Comparison of ENCODE assay signal across 33 mouse cellular contexts in genomic region chr10:84705234-84705633, GRCm38 (mm10). TPM values are rescaled to one million over a fixed set of nuclear protein-coding genes. Genes with fewer than 3 reads are reported as not detected.
DNase-seq lines count a peak whose midpoint lies in the region.
"Had no signal": no experiment of that assay in that cellular context is flagged by ENCODE, and none has a peak within 500 bp of the region (broad histone marks: within the 10 kb centered on the region; RNA-seq: fewer than 3 reads in every experiment).

No protein-coding gene starts in this region.

- H3K4me1 ChIP-seq in heart, embryonic 10.5 days, result peaks cover 28% of the 10 kb centered on the region
- H3K4me1 ChIP-seq: stomach, embryonic 15.5 days had no signal

- H3K4me3 ChIP-seq in heart, embryonic 10.5 days, result no peak overlapping the region
- H3K4me3 ChIP-seq: embryonic facial prominence, embryonic 10.5 days; embryonic facial prominence, embryonic 15.5 days; forebrain, embryonic 12.5 days; heart, adult 2 months; heart, embryonic 13.5 days; hindbrain, embryonic 10.5 days; hindbrain, embryonic 15.5 days; left cerebral cortex, adult 2 months; limb, embryonic 12.5 days; liver, embryonic 12.5 days; midbrain, embryonic 13.5 days; stomach, embryonic 15.5 days had no signal

- intact Hi-C loops in heart, postnatal 14 days (cut with DNase I), result loop anchor here (5.0 kb wide), 1 partner anchor 282 kb away; no protein-coding TSS in a partner anchor

- peak; percentile 43 to 80 for DNase-seq in adrenal gland, adult (ENCODE audit: inconsistent age in 2 of 2, low spot score in 1 of 2)
- no peak for DNase-seq in adrenal gland, postnatal 25 days
- no peak for DNase-seq in heart, embryonic 10.5 days (ENCODE audit: low spot score)
- no peak for DNase-seq in heart, postnatal 14 days
- DNase-seq in ES-CJ7 (ENCODE audit: low read depth, low spot score), result peak; percentile 21
- DNase-seq in skeletal muscle tissue, adult 2 months (ENCODE audit: low read depth, low spot score), result peak; percentile 49
- no peak for DNase-seq in layer of hippocampus, postnatal 10 days (ENCODE audit: low spot score in 2 of 2)
- DNase-seq: cerebellum, adult 2 months; cerebellum, postnatal 14 days; forebrain, postnatal 0 days; gastrocnemius, postnatal 36 days; heart, adult 2 months; heart, postnatal 10 days; kidney, adult 9 months; kidney, postnatal 10 days; layer of hippocampus, adult 9-11 months; liver, postnatal 0 days; lung, postnatal 36 days had no signal

- 85% methylated on average over 7 of the region's 7 CpGs for WGBS in heart, embryonic 10.5 days

- H3K27ac ChIP-seq in heart, embryonic 10.5 days, result peak overlapping the region; percentile 22; the same call in 1 of the 2 replicates
- H3K27ac ChIP-seq: embryonic facial prominence, embryonic 10.5 days; embryonic facial prominence, embryonic 15.5 days; forebrain, embryonic 12.5 days; heart, adult 2 months; heart, embryonic 13.5 days; hindbrain, embryonic 15.5 days; left cerebral cortex, adult 2 months; limb, embryonic 12.5 days; liver, embryonic 12.5 days; stomach, embryonic 15.5 days had no signal

- H3K27me3 ChIP-seq in heart, embryonic 10.5 days (ENCODE audit: insufficient read depth, poor library complexity, severe bottlenecking), result no peaks in the 10 kb centered on the region
- H3K27me3 ChIP-seq: embryonic facial prominence, embryonic 15.5 days; heart, embryonic 13.5 days; hindbrain, embryonic 15.5 days; liver, embryonic 12.5 days; stomach, embryonic 15.5 days had no signal

- H3K9me3 ChIP-seq in heart, embryonic 10.5 days, result no peaks in the 10 kb centered on the region
- H3K9me3 ChIP-seq: embryonic facial prominence, embryonic 10.5 days; embryonic facial prominence, embryonic 15.5 days; forebrain, embryonic 12.5 days; heart, embryonic 13.5 days; hindbrain, embryonic 10.5 days; hindbrain, embryonic 15.5 days; limb, embryonic 12.5 days; liver, embryonic 12.5 days; midbrain, embryonic 13.5 days; stomach, embryonic 15.5 days had no signal

- H3K36me3 ChIP-seq in heart, embryonic 10.5 days, result peaks cover 30% of the 10 kb centered on the region
- H3K36me3 ChIP-seq: stomach, embryonic 15.5 days had no signal

RNA-seq across cellular contexts. Expression of gene Rfx4, which starts 50.6 kb away (rescaled TPM):
- total RNA-seq in adrenal gland, postnatal 25 days (2021), result not detected in 2 replicates
- polyA plus RNA-seq in heart, embryonic 10.5 days (2016; fragmentation: Nextera tagmentation; extraction: Ambion mirVana), result 0.36 TPM in 1 of 2 replicates, not detected in the other
- total RNA-seq in heart, postnatal 14 days (2021), result under 1 TPM; 0.07 to 0.19 TPM
- 10 to 100 TPM; 12.0 to 14.2 TPM for total RNA-seq in layer of hippocampus, postnatal 10 days (2021)
- total RNA-seq: gastrocnemius, postnatal 36 days had no signal
- polyA plus RNA-seq: C2C12; heart, adult 2 months; heart, embryonic 13.5 days; intestine, embryonic 14.5 days; large intestine, adult 2 months; liver, embryonic 12.5 days; liver, postnatal 0 days; small intestine, adult 2 months had no signal

Comparison
In these comparisons a context has a peak if more than half of its experiments do, and no peak if none do; other contexts are left out.
1. DNase-seq: peak in adrenal gland, adult (2 of 2), ES-CJ7 (single experiment) and skeletal muscle tissue, adult 2 months (single experiment); none in adrenal gland, postnatal 25 days (single experiment), heart, embryonic 10.5 days (single experiment), heart, postnatal 14 days (0 of 2) and layer of hippocampus, postnatal 10 days (0 of 2).
2. RNA of gene Rfx4, which starts 50.6 kb away (total RNA-seq): 12.0 to 14.2 TPM in layer of hippocampus, postnatal 10 days; 0.07 to 0.19 TPM in heart, postnatal 14 days and not detected in adrenal gland, postnatal 25 days; every median in the first group is over 10 times any median in the second.